Mouse (Mus musculus) liver, embryonic 13.5 days (tissue): ENCODE measurements around the gene Kcnip2. TPM values are rescaled to one million over a fixed set of nuclear protein-coding genes. Genes with fewer than 3 reads are reported as not detected.
A peak's percentile ranks its signal among the peaks of the same experiment; 100 is the strongest.

Source experiments
- ATAC-seq: fragments of 200-750 bp; cut with Nextera tagmentation; 2 replicates; pipeline ENCODE4 v1.8.0; 2017; ENCODE audit warnings: low read depth, mild to moderate bottlenecking, moderate number of reproducible peaks, moderate library complexity
- DNase-seq: peaks from one replicate; pipeline ENCODE4 v3.0.0; 2022
- H3K27ac ChIP-seq: fragments of 300-500 bp; sonication (generic); 2 replicates; pipeline ENCODE4 v1.5.1; 2015; ENCODE audit warnings: moderate library complexity, mild to moderate bottlenecking, inconsistent platforms
- H3K27me3 ChIP-seq: fragments of 300-500 bp; sonication (generic); 2 replicates; pipeline ENCODE4 v1.6.1; 2015; ENCODE audit warnings: mild to moderate bottlenecking, inconsistent platforms
- H3K36me3 ChIP-seq: fragments of 300-500 bp; sonication (generic); 2 replicates; pipeline ENCODE4 v1.6.1; 2015; ENCODE audit warnings: mild to moderate bottlenecking, inconsistent platforms
- H3K4me1 ChIP-seq: fragments of 300-500 bp; sonication (generic); replicated peaks from 2 replicates; pipeline ENCODE4 v1.6.1; 2015; ENCODE audit warnings: inconsistent platforms
- H3K4me2 ChIP-seq: fragments of 300-500 bp; sonication (generic); 2 replicates; pipeline ENCODE4 v1.6.1; 2015; ENCODE audit warnings: inconsistent platforms, mild to moderate bottlenecking, moderate library complexity
- H3K4me3 ChIP-seq: fragments of 300-500 bp; sonication (generic); replicated peaks from 2 replicates; pipeline ENCODE4 v1.5.1; 2015; ENCODE audit warnings: mild to moderate bottlenecking, inconsistent platforms
- H3K9ac ChIP-seq: fragments of 300-500 bp; sonication (generic); 2 replicates; pipeline ENCODE4 v1.6.1; 2015; ENCODE audit warnings: mild to moderate bottlenecking, inconsistent platforms
- H3K9me3 ChIP-seq: fragments of 300-500 bp; sonication (generic); replicated peaks from 2 replicates; pipeline ENCODE4 v1.6.1; 2016; ENCODE audit warnings: inconsistent platforms
- WGBS: fragments of 180-500 bp; shearing (Covaris S2); methylation state at CpG from one replicate; pipeline ENCODE4 v1.1.7; 2015; ENCODE audit not compliant: insufficient replicate concordance; 5-methylcytosine and 5-hydroxymethylcytosine counted together
- polyA plus RNA-seq: library from polyadenylated mRNA; unstranded; fragments of >200 nt; fragmentation: Nextera tagmentation; extraction: Ambion mirVana; gene quantifications from 2 replicates; pipeline ENCODE4 v1.2.1, GENCODE M21; 2015

Gene Kcnip2
- polyA plus RNA-seq, 1 experiment from 2014 or later: 1.3 TPM

GRCm38 (mm10) chr19:45746153-45747020 lies 69.5 kb downstream of the Kcnip2 start:
- peaks cover 54% of the 10 kb centered on the region for H3K4me1 ChIP-seq
- WGBS: 10% methylated on average over 29 of the region's 29 CpGs
- H3K4me2 ChIP-seq: peak overlapping the region; percentile 30
- H3K4me3 ChIP-seq: peak overlapping the region; percentile 6; the same call in 1 of the 2 replicates
- DNase-seq: peak; percentile 67
- no peaks in the 10 kb centered on the region for H3K9me3 ChIP-seq
- peak; percentile 22; the same call in 1 of the 2 replicates for ATAC-seq
- H3K27ac ChIP-seq: no peak overlapping the region
- peaks cover 53% of the 10 kb centered on the region for H3K27me3 ChIP-seq
- H3K9ac ChIP-seq: no peak overlapping the region
- H3K36me3 ChIP-seq: peaks cover 16% of the 10 kb centered on the region

DNA sequence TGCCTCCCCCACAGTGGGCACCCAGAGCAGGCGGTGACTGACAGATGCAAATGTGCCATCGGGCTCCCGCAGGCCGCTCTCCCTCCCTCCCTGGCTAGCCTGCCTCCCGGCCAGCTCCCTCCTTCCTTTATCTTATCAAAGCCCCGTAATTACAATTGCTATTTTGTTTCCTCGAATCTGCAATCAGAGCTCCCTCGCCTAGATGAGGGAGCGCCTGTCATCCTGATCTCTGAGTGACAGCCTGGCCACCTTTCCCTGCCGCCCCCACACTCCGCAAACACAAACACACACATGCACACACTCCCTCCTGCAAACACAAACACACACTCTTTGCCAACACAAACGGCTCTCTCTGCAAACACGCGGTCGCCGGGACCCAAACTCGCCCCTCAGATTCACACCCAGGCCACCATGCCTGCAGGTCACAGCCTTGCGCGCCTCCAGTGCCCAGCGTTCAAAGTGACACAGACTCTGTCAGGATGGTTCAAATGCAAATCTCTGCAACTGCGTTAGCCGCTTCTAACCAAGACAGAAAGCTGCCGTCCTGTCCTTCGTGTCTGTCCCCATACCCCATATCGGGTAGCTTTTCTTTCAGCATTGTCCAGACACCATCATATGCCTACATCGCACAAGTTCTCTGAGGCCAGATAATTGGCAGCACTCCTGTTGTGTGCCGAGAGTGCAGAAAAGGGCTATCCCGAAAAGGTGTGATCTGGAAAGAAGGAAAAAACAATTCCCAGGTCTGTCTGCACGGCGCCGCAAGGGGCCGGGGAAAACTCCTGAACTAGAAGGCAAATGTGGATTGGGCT lies 70.3 kb downstream of the Kcnip2 start:
- no peak overlapping the region for H3K27ac ChIP-seq
- DNase-seq (no peak), ATAC-seq (no peak)
- peak overlapping the region; percentile 6 for H3K4me3 ChIP-seq
- H3K4me2 ChIP-seq: peak overlapping the region; percentile 30
- H3K4me1 ChIP-seq: peaks cover 54% of the 10 kb centered on the region
- peaks cover 10% of the 10 kb centered on the region for H3K36me3 ChIP-seq
- peaks cover 61% of the 10 kb centered on the region for H3K27me3 ChIP-seq
- WGBS: 5% methylated on average over 32 of the region's 32 CpGs
- no peak overlapping the region for H3K9ac ChIP-seq
- no peaks in the 10 kb centered on the region for H3K9me3 ChIP-seq

GRCm38 (mm10) chr19:45743619-45744018 lies 72.2 kb downstream of the Kcnip2 start:
- Histone ChIP-seq H3K4me2 (no peak overlapping the region), H3K27ac (no peak overlapping the region), H3K4me1 (peaks cover 46% of the 10 kb centered on the region), H3K4me3 (no peak overlapping the region), H3K27me3 (peaks cover 80% of the 10 kb centered on the region), H3K36me3 (peaks cover 3% of the 10 kb centered on the region; the same call in 1 of the 2 replicates), H3K9me3 (no peaks in the 10 kb centered on the region), H3K9ac (no peak overlapping the region)
- 18% methylated on average over 7 of the region's 7 CpGs for WGBS
- ATAC-seq (no peak), DNase-seq (no peak)

GRCm38 (mm10) chr19:45742984-45743575 lies 72.8 kb downstream of the Kcnip2 start:
- no peak for ATAC-seq
- Histone ChIP-seq H3K4me1 (peaks cover 40% of the 10 kb centered on the region), H3K4me3 (peak overlapping the region; percentile 45), H3K4me2 (peak overlapping the region; percentile 61), H3K27me3 (peaks cover 86% of the 10 kb centered on the region), H3K9ac (no peak overlapping the region), H3K9me3 (no peaks in the 10 kb centered on the region), H3K27ac (no peak overlapping the region), H3K36me3 (peaks cover 3% of the 10 kb centered on the region; the same call in 1 of the 2 replicates)
- WGBS: 2% methylated on average over 28 of the region's 44 CpGs
- DNase-seq: no peak

DNA sequence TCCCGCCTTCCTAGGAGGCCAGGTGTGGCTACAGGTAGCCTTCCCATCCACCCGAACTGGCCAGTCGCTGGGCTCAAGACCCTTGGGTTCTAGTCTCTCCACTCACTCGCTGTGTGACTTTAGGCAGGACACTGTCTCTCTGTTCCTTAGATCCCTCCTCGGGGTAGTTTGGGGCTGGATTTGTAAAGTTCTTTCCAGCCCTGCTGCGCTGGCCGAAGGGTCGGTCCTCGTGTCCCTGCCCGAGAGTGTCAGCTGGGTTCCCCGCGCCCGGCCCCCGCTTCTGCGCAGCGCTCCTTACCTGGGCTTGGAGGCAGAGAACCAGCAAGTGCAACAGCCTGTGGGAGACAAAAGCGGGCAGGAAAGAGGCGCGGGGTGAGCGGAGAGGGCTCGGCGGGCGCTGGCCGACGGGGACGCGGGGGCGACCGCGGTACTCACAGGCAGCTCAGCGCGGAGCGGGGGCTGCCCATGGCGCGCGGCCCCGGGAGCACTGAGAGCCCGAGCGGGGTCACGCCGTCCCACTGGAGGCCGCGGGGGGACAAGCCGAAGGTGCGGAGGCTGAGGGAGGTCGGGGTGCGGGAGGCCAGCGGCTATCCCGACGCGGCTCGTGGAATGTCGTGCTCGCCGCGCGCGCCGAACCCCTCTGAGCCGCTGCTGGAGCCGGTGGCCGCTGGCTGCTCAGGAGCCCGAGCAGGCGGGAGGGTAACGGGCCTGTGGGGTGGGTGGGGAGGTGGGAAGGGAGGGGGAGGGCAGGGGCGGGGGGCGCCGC lies 73.5 kb downstream of the Kcnip2 start, which contains the start of gene Fgf8:
Fgf8 (minus strand) TSS at position 698 of the 766 bp plus-strand sequence.
- no peak for DNase-seq
- no peak within 1 kb of the TSS for H3K9ac ChIP-seq

More for the DNA sequence above, 73.5 kb downstream of the Kcnip2 start, which contains the start of gene Fgf8:
- ATAC-seq: no peak
- WGBS: 1% methylated on average over 65 of the region's 68 CpGs
- peaks cover 3% of the 10 kb centered on the region; the same call in 1 of the 2 replicates for H3K36me3 ChIP-seq
- no peak within 1 kb of the TSS for H3K27ac ChIP-seq
- H3K27me3 ChIP-seq: peaks cover 93% of the 10 kb centered on the region
- no peaks in the 10 kb centered on the region for H3K9me3 ChIP-seq
- H3K4me2 ChIP-seq: peak within 1 kb of the TSS; percentile 61
- H3K4me3 ChIP-seq: peak within 1 kb of the TSS; percentile 45
- peaks cover 37% of the 10 kb centered on the region for H3K4me1 ChIP-seq

Other genes with a start within 250 kb of the Kcnip2 start
- 1.9 and 2.3 TPM in 2 replicates for gene Fbxw4, start 155.7 kb downstream of the Kcnip2 start, polyA plus RNA-seq
- gene Fgf8, start 73.1 kb downstream of the Kcnip2 start, polyA plus RNA-seq: not detected in 2 replicates
- gene Npm3, start 66.5 kb downstream of the Kcnip2 start, polyA plus RNA-seq: 13.9 and 15.4 TPM in 2 replicates
- 17.7 and 19.1 TPM in 2 replicates for gene Mgea5, start 32.2 kb downstream of the Kcnip2 start, polyA plus RNA-seq
- gene Armh3, start 182.4 kb upstream of the Kcnip2 start, polyA plus RNA-seq: 4.3 and 5.6 TPM in 2 replicates
- 2.7 and 2.9 TPM in 2 replicates for gene Hps6, start 187.4 kb upstream of the Kcnip2 start, polyA plus RNA-seq
- 19.5 and 23.8 TPM in 2 replicates for gene Pprc1, start 228.8 kb upstream of the Kcnip2 start, polyA plus RNA-seq
- gene Ldb1, start 229.2 kb upstream of the Kcnip2 start, polyA plus RNA-seq: 31.9 and 34.9 TPM in 2 replicates